Mouse (Mus musculus) hindbrain, embryonic 14.5 days (tissue): Measurements from ENCODE around the gene Runx3. TPM values are rescaled to one million over a fixed set of nuclear protein-coding genes. Genes with fewer than 3 reads are reported as not detected.

Experiments
- ATAC-seq: fragments of 200-750 bp; cut with Nextera tagmentation; 2 replicates; pipeline ENCODE4 v1.8.0; 2017; ENCODE audit warnings: moderate number of reproducible peaks, mild to moderate bottlenecking, moderate TSS enrichment, moderate library complexity; ENCODE audit not compliant: low FRiP score
- DNase-seq: peaks from one replicate; pipeline ENCODE4 v3.0.0-alpha.2; 2015; ENCODE audit warnings: low spot score
- H3K27ac ChIP-seq: fragments of 300-500 bp; sonication (generic); 2 replicates; pipeline ENCODE4 v1.5.1; 2014; ENCODE audit warnings: mild to moderate bottlenecking, moderate library complexity
- H3K27me3 ChIP-seq: fragments of 300-500 bp; sonication (generic); 2 replicates; pipeline ENCODE4 v1.6.1; 2014; ENCODE audit warnings: mild to moderate bottlenecking, low read length, mixed read lengths; ENCODE audit not compliant: control insufficient read depth, insufficient read depth
- H3K36me3 ChIP-seq: fragments of 300-500 bp; sonication (generic); replicated peaks from 2 replicates; pipeline ENCODE4 v1.6.1; 2014; ENCODE audit not compliant: control insufficient read depth, insufficient read depth
- H3K4me1 ChIP-seq: fragments of 300-500 bp; sonication (generic); replicated peaks from 2 replicates; pipeline ENCODE4 v1.6.1; 2014; ENCODE audit warnings: antibody characterized with exemption, low read length, mixed read lengths; ENCODE audit not compliant: control insufficient read depth, insufficient read depth
- H3K4me2 ChIP-seq: fragments of 300-500 bp; sonication (generic); replicated peaks from 2 replicates; pipeline ENCODE4 v1.6.1; 2014; ENCODE audit warnings: mild to moderate bottlenecking, moderate library complexity
- H3K4me3 ChIP-seq: fragments of 300-500 bp; sonication (generic); replicated peaks from 2 replicates; pipeline ENCODE4 v1.5.1; 2014; ENCODE audit warnings: mild to moderate bottlenecking, low read length
- H3K9ac ChIP-seq: fragments of 300-500 bp; sonication (generic); 2 replicates; pipeline ENCODE4 v1.6.1; 2014
- H3K9me3 ChIP-seq: fragments of 300-500 bp; sonication (generic); 2 replicates; pipeline ENCODE4 v1.6.1; 2016; ENCODE audit warnings: low read length; ENCODE audit not compliant: control insufficient read depth
- whole genome bisulfite sequencing: fragments of 180-500 bp; shearing (Covaris S2); extraction: QIAGEN DNeasy Blood & Tissue Kit; methylation state at CpG from one replicate; pipeline ENCODE4 v1.1.7; 2014; 5-methylcytosine and 5-hydroxymethylcytosine counted together
- polyA plus RNA-seq: library from polyadenylated mRNA; unstranded; fragments of >200 nt; fragmentation: Nextera tagmentation; extraction: Ambion mirVana; gene quantifications from 2 replicates; pipeline ENCODE4 v1.2.1, GENCODE M21; 2014

Runx3 gene
- polyA plus RNA-seq, 1 experiment from 2014 or later = not detected

GRCm38 (mm10) chr4:135136202-135136601 is 15.8 kb downstream of the Runx3 start:
- 0 out of 2 replicates have a peak, but pooled peaks cover 4% of the 10 kb centered on the region for H3K4me1 ChIP-seq
- H3K9ac ChIP-seq = no peak overlapping the region; the same call in 1 of the 2 replicates
- no peak overlapping the region for H3K27ac ChIP-seq
- no peaks in the 10 kb centered on the region for H3K36me3 ChIP-seq
- no peaks in the 10 kb centered on the region for H3K9me3 ChIP-seq
- ATAC-seq = no peak
- H3K4me2 ChIP-seq = no peak overlapping the region
- 45% methylated on average over 8 of the region's 8 CpGs for WGBS
- DNase-seq = no peak
- peaks cover 30% of the 10 kb centered on the region for H3K27me3 ChIP-seq
- no peak overlapping the region for H3K4me3 ChIP-seq

DNA sequence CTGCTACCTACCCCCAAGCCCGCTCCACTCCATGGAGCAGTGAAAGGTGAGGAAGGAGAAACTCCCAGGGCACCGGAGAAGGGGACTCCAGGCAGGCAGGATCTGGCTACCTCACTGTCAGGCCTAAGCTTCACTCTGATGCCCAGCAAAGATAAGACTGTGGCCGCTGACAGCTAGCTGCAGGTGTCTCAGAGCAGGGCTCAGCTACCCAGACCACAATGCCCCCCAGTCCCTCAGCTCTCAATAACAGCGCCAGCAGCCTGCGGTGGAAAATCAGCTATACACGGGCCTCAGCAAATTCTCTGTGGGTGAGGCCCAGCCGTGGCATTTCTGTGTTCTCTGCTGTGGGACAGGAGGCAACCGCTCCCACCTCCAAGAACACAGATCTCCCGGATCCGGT is 16.2 kb downstream of the Runx3 start:
- Histone ChIP-seq H3K4me3 (no peak overlapping the region), H3K27me3 (peaks cover 34% of the 10 kb centered on the region), H3K36me3 (no peaks in the 10 kb centered on the region), H3K4me1 (0 out of 2 replicates have a peak, but pooled peaks cover 4% of the 10 kb centered on the region), H3K9me3 (no peaks in the 10 kb centered on the region), H3K9ac (no peak overlapping the region; the same call in 1 of the 2 replicates), H3K4me2 (no peak overlapping the region), H3K27ac (no peak overlapping the region)
- 68% methylated on average over 10 of the region's 10 CpGs for whole genome bisulfite sequencing
- DNase-seq = no peak
- no peak for ATAC-seq

- Histone ChIP-seq H3K36me3 (no peaks in the 10 kb centered on the region), H3K27me3 (peaks cover 68% of the 10 kb centered on the region), H3K4me1 (0 out of 2 replicates have a peak, but pooled peaks cover 4% of the 10 kb centered on the region), H3K4me3 (no peak overlapping the region), H3K4me2 (no peak overlapping the region), H3K9me3 (no peaks in the 10 kb centered on the region), H3K9ac (no peak overlapping the region), H3K27ac (no peak overlapping the region)
- ATAC-seq (no peak), DNase-seq (no peak)
- 1% methylated on average over 25 of the region's 25 CpGs for WGBS
These were observed 20.4 kb downstream of the Runx3 start for GRCm38 (mm10) chr4:135140647-135141515.

DNA sequence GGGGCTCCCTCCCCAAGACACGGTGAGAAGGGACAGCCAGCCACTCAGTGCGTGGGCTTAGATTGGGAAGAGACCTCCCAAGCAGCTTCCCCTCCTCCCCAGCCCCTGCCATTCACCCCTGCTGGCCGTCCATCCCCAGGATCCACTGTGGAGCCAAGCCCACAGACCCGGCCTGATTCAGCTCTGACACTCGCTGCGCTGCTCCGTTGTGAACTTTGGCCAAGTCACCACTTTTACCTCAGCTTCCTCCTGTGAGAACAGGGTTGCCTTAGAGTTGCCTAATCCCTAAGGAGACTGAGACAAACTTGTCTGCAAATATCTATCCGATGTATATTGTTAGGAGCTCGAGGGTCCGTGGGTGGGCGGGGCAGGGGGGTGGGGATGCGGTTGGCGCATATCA is 21.3 kb downstream of the Runx3 start:
- no peak overlapping the region for H3K27ac ChIP-seq
- H3K36me3 ChIP-seq = no peaks in the 10 kb centered on the region
- WGBS = 5% methylated on average over 13 of the region's 13 CpGs
- DNase-seq = no peak
- no peak overlapping the region for H3K9ac ChIP-seq
- no peak for ATAC-seq
- H3K4me3 ChIP-seq = no peak overlapping the region
- no peaks in the 10 kb centered on the region for H3K9me3 ChIP-seq
- H3K4me2 ChIP-seq = no peak overlapping the region
- 0 out of 2 replicates have a peak, but pooled peaks cover under 1% of the 10 kb centered on the region for H3K4me1 ChIP-seq
- H3K27me3 ChIP-seq = peaks cover 76% of the 10 kb centered on the region

DNA sequence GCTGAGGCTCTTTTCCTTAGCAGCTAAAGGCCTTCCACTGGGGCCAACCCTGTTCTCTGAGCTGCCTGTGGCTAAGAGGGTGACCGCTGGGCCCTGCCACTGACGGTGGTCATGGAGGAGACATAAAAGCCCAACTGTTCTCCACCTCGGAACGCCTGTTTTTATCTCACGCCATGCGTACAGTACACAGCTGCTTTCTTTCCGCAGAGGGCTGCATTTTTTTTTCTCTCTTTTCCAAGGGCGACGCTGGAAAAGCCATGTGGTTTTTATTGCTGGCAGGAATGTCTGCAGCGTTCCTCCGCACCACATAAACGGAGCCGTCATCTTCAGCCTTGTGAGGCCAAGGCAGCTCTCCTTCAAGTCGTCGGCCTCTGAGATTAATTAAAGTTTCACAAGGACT is 26.3 kb downstream of the Runx3 start:
- Histone ChIP-seq H3K9ac (no peak overlapping the region), H3K36me3 (no peaks in the 10 kb centered on the region), H3K27ac (no peak overlapping the region), H3K4me2 (no peak overlapping the region), H3K4me3 (no peak overlapping the region), H3K27me3 (peaks cover 91% of the 10 kb centered on the region), H3K4me1 (no peaks in the 10 kb centered on the region), H3K9me3 (no peaks in the 10 kb centered on the region)
- WGBS = 14% methylated on average over 15 of the region's 15 CpGs
- ATAC-seq (no peak), DNase-seq (no peak)

DNA sequence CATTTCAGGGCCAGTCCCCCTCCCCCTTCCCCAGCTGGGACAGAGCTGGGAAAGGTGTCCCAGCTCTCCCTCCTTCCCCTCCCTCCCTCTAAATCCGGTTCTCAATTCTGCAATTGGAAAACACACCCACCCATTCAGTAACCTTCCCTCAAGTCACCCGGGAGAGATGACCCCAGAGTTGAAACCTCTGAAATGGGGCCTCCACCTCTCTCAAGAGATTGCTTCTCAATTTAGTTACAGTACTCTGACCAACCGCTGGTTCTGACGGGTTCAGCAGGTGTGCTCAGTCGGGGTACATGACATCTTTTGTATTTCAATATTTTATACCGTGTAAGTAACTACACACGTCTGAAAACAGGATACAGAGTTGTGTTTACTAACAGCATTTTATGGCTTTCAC is 28.2 kb downstream of the Runx3 start:
- Histone ChIP-seq H3K36me3 (no peaks in the 10 kb centered on the region), H3K4me2 (no peak overlapping the region), H3K9me3 (no peaks in the 10 kb centered on the region), H3K4me1 (no peaks in the 10 kb centered on the region), H3K27ac (no peak overlapping the region), H3K4me3 (no peak overlapping the region), H3K27me3 (peaks cover 87% of the 10 kb centered on the region), H3K9ac (no peak overlapping the region)
- no peak for DNase-seq
- 4% methylated on average over 7 of the region's 7 CpGs for WGBS
- no peak for ATAC-seq

- Histone ChIP-seq H3K9me3 (no peaks in the 10 kb centered on the region), H3K27ac (no peak overlapping the region), H3K4me3 (no peak overlapping the region), H3K9ac (no peak overlapping the region), H3K4me2 (no peak overlapping the region), H3K4me1 (no peaks in the 10 kb centered on the region), H3K36me3 (no peaks in the 10 kb centered on the region), H3K27me3 (peaks cover 96% of the 10 kb centered on the region)
- peak; percentile 63 for DNase-seq
- ATAC-seq = no peak
- 2% methylated on average over 32 of the region's 32 CpGs for WGBS
These were observed 29.8 kb downstream of the Runx3 start for GRCm38 (mm10) chr4:135150031-135150801.

DNA sequence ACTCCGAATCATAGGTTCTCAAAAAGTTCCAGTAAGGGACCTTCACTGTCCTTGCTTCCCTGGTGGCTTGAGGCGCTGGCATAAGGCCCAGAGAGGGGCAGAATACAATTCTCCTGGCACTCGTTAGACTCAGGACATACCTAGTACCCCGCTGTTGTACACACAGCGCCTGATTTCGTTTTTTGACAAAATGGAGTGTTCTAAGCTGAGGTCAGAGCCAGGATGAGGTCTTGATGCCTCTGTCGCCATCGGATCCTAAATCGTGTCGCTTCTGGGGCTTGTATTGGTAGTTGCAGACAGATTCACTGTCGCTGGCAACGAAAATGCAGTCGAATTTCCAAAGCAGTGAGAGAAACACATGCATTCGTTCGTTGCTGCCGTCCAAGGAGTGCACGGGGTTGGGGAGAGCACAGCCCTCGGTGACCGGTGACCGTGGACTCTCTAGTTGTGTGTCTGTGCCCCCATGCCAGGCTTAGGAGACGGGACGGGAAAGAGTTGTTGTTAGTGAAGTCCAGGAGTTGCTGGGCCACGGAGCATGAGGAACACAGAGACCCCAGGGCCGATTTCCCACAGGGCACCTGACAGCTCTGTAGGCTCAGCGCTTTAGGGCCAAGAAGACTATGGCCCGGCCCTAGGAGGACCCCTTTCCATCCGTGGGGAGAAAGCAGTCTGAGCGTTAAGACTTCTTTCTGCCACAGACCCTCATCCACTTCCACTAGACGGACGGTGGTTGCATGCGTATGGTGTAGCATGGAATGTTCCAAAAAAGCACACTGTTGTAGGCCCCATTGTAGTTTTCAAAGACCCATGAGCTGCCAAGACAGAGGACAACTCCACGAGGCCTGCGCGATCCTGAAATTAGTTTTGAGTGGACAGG is 30.9 kb downstream of the Runx3 start:
- ATAC-seq (no peak), DNase-seq (no peak)
- H3K36me3 ChIP-seq = no peaks in the 10 kb centered on the region
- H3K27me3 ChIP-seq = peaks cover 95% of the 10 kb centered on the region
- no peak overlapping the region for H3K27ac ChIP-seq
- H3K9me3 ChIP-seq = no peaks in the 10 kb centered on the region
- no peak overlapping the region for H3K4me2 ChIP-seq
- no peak overlapping the region for H3K4me3 ChIP-seq
- 4% methylated on average over 34 of the region's 34 CpGs for WGBS
- no peak overlapping the region for H3K9ac ChIP-seq
- no peaks in the 10 kb centered on the region for H3K4me1 ChIP-seq
